Mouse (Mus musculus) midbrain, embryonic 11.5 days (tissue): ENCODE data around the gene Tarbp2. TPM values are rescaled to one million over a fixed set of nuclear protein-coding genes. Genes with fewer than 3 reads are reported as not detected.

ENCODE experiments used
- ATAC-seq: fragments of 200-750 bp; cut with Nextera tagmentation; 2 replicates; pipeline ENCODE4 v1.8.0; 2017; ENCODE audit warnings: moderate TSS enrichment, moderate library complexity; ENCODE audit not compliant: low FRiP score
- DNase-seq: peaks from one replicate; pipeline ENCODE4 v3.0.0; 2015; ENCODE audit warnings: low spot score; ENCODE audit errors: missing footprints
- H3K27ac ChIP-seq: fragments of 300-500 bp; sonication (generic); 2 replicates; pipeline ENCODE4 v1.5.1; 2014; ENCODE audit warnings: low read depth, low read length
- H3K27me3 ChIP-seq: fragments of 300-500 bp; sonication (generic); 2 replicates; pipeline ENCODE4 v1.6.1; 2014; ENCODE audit warnings: mild to moderate bottlenecking, low read length, moderate library complexity, mixed read lengths; ENCODE audit not compliant: control insufficient read depth, insufficient read depth
- H3K36me3 ChIP-seq: fragments of 300-500 bp; sonication (generic); 2 replicates; pipeline ENCODE4 v1.6.1; 2014; ENCODE audit warnings: mild to moderate bottlenecking, low read length, moderate library complexity, mixed read lengths; ENCODE audit not compliant: control insufficient read depth, insufficient read depth
- H3K4me1 ChIP-seq: fragments of 300-500 bp; sonication (generic); 2 replicates; pipeline ENCODE4 v1.6.1; 2014; ENCODE audit warnings: low read length; ENCODE audit not compliant: control insufficient read depth, insufficient read depth
- H3K4me2 ChIP-seq: fragments of 300-500 bp; sonication (generic); 2 replicates; pipeline ENCODE4 v1.6.1; 2014; ENCODE audit warnings: mild to moderate bottlenecking, moderate library complexity
- H3K4me3 ChIP-seq: fragments of 300-500 bp; sonication (generic); 2 replicates; pipeline ENCODE4 v1.5.1; 2014; ENCODE audit warnings: low read depth, low read length
- H3K9ac ChIP-seq: fragments of 300-500 bp; sonication (generic); 2 replicates; pipeline ENCODE4 v1.6.1; 2014; ENCODE audit warnings: low read length
- H3K9me3 ChIP-seq: fragments of 300-500 bp; sonication (generic); 2 replicates; pipeline ENCODE4 v1.6.1; 2016; ENCODE audit warnings: low read length; ENCODE audit not compliant: control insufficient read depth
- WGBS: fragments of 180-500 bp; shearing (Covaris S2); extraction: QIAGEN DNeasy Blood & Tissue Kit; methylation state at CpG from one replicate; pipeline ENCODE4 v1.1.7; 2014; 5-methylcytosine and 5-hydroxymethylcytosine counted together
- polyA plus RNA-seq: library from polyadenylated mRNA; unstranded; fragments of >200 nt; fragmentation: Nextera tagmentation; extraction: Ambion mirVana; gene quantifications from 2 replicates; pipeline ENCODE4 v1.2.1, GENCODE M21; 2014

Tarbp2 gene
- polyA plus RNA-seq, 1 experiment from 2014 or later, result 96.6 TPM

GRCm38 (mm10) chr15:102510110-102510509 lies 7.9 kb upstream of the Tarbp2 start:
- H3K4me1 ChIP-seq, result peaks cover 33% of the 10 kb centered on the region
- H3K36me3 ChIP-seq, result no peaks in the 10 kb centered on the region
- peak overlapping the region; percentile 62 for H3K4me3 ChIP-seq
- H3K27me3 ChIP-seq, result no peaks in the 10 kb centered on the region
- ATAC-seq (peak; percentile 66), DNase-seq (no peak)
- no peaks in the 10 kb centered on the region for H3K9me3 ChIP-seq
- H3K27ac ChIP-seq, result peak overlapping the region; percentile 81
- H3K4me2 ChIP-seq, result peak overlapping the region; percentile 82
- H3K9ac ChIP-seq, result peak overlapping the region; percentile 80
- 7% methylated on average over 9 of the region's 9 CpGs for WGBS

GRCm38 (mm10) chr15:102510590-102511284 lies 7.3 kb upstream of the Tarbp2 start:
- Histone ChIP-seq H3K4me3 (peak overlapping the region; percentile 62), H3K9me3 (no peaks in the 10 kb centered on the region), H3K27me3 (no peaks in the 10 kb centered on the region), H3K9ac (peak overlapping the region; percentile 80), H3K4me2 (peak overlapping the region; percentile 82), H3K27ac (peak overlapping the region; percentile 81), H3K36me3 (no peaks in the 10 kb centered on the region), H3K4me1 (peaks cover 35% of the 10 kb centered on the region)
- WGBS, result 5% methylated on average over 34 of the region's 34 CpGs
- ATAC-seq (peak; percentile 97), DNase-seq (peak; percentile 99)

DNA sequence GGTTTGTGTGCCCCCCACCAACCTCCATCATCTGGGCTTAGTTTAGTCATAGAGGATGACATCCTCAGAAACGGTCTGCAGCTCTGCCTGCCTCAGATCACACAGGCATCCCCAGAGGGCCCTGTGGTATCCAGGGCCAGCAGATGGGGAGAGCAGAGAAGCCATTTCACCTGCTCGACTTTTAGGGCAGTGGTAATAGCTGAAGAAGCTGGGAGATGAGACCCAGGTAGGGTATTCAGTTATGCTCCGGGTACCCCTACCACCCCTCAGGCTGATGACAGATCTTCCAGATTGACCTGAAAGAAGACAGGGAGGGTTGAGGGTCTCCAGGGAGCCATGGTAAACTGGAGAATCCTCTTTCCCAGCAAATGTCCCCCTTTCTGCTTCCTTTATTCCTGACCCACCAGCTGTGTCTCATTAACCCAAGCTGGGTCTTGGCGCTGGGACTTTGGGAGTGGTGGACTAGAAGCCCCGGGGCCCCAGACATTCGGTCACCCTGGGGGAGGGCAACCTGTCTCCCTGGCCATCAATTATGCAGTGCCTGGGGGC lies 6.6 kb upstream of the Tarbp2 start:
- H3K4me2 ChIP-seq, result peak overlapping the region; percentile 82
- H3K36me3 ChIP-seq, result no peaks in the 10 kb centered on the region
- H3K27ac ChIP-seq, result peak overlapping the region; percentile 81
- 0 out of 2 replicates have a peak overlapping the region, but pooled peaks have one; percentile 18 for H3K9ac ChIP-seq
- H3K4me1 ChIP-seq, result peaks cover 39% of the 10 kb centered on the region
- no peaks in the 10 kb centered on the region for H3K9me3 ChIP-seq
- peak overlapping the region; percentile 62; the same call in 1 of the 2 replicates for H3K4me3 ChIP-seq
- no peak for DNase-seq
- 9% methylated on average over 6 of the region's 6 CpGs for WGBS
- H3K27me3 ChIP-seq, result no peaks in the 10 kb centered on the region
- peak; percentile 18 for ATAC-seq

DNA sequence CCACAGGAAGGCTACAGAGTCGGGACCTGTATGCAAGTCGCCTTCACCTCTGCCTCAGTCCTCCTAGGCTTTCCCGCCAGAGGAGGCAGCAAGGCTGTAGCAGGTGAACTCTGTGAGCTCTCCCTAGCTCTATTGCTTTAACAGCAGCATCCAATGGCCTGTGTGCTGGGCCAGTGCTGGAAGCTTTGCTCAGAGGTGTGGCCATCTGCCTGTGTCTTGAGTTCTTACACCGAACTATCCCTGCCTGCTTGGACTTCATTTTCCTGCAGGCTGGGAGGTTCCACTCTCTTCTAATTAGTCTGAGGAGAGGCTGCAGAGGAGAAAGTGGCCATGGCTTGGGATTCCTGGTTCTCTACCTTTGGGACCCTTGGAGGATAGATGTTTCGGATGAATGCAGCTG lies 6.0 kb upstream of the Tarbp2 start:
- 31% methylated on average over 5 of the region's 5 CpGs for WGBS
- DNase-seq (no peak), ATAC-seq (no peak)
- Histone ChIP-seq H3K27me3 (no peaks in the 10 kb centered on the region), H3K27ac (peak overlapping the region; percentile 81), H3K36me3 (no peaks in the 10 kb centered on the region), H3K9ac (0 out of 2 replicates have a peak overlapping the region, but pooled peaks have one; percentile 10), H3K9me3 (no peaks in the 10 kb centered on the region), H3K4me2 (peak overlapping the region; percentile 82), H3K4me3 (no peak overlapping the region), H3K4me1 (peaks cover 39% of the 10 kb centered on the region)

GRCm38 (mm10) chr15:102512471-102512870 lies 5.5 kb upstream of the Tarbp2 start:
- Histone ChIP-seq H3K27ac (peak overlapping the region; percentile 81), H3K9me3 (no peaks in the 10 kb centered on the region), H3K27me3 (no peaks in the 10 kb centered on the region), H3K4me3 (no peak overlapping the region), H3K36me3 (no peaks in the 10 kb centered on the region), H3K4me2 (no peak overlapping the region), H3K9ac (no peak overlapping the region), H3K4me1 (peaks cover 43% of the 10 kb centered on the region)
- ATAC-seq (no peak), DNase-seq (no peak)

DNA sequence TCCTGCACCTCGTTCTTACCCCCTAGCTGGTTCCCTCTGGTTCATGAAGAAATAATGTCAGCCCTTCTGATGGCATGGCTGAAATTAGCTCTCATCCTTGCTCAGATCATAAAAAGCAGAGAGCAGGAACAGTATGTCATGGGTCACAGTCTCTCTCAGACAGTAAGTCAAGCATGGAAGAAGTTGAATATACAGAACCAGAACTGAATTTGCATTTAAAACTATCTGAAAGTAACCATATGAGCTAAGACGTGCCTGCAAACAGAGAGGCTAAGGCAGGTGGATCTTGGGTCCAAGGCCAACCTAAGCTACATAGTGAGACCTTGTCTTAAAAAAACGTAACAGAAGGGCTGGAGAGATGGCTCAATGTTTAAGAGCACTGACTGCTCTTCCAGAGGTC lies 5.0 kb upstream of the Tarbp2 start:
- ATAC-seq (no peak), DNase-seq (no peak)
- no peaks in the 10 kb centered on the region for H3K36me3 ChIP-seq
- H3K9ac ChIP-seq, result no peak overlapping the region
- H3K9me3 ChIP-seq, result no peaks in the 10 kb centered on the region
- no peak overlapping the region for H3K4me2 ChIP-seq
- WGBS, result 77% methylated on average over 3 of the region's 3 CpGs
- H3K4me1 ChIP-seq, result peaks cover 43% of the 10 kb centered on the region
- no peak overlapping the region for H3K27ac ChIP-seq
- H3K4me3 ChIP-seq, result no peak overlapping the region
- no peaks in the 10 kb centered on the region for H3K27me3 ChIP-seq

DNA sequence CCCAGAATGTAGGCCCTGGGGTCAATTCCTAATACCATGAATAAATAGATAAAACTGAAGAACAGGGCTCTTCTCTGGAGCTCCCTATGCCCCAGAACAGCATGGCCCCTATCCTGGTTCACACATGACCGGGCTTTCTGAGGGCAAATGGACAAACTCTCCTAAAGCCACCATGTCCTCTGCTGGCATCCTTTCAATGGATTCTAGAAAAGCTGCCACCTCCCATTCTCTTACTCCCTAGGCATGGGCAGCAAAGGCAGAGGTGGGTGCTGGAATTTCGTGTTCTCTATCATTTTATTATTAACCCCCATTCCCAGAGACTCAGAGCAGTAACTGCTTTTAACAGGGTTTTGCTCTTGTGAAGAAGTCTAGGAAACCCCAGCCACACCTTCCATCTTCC lies 2.7 kb upstream of the Tarbp2 start:
- peaks cover 38% of the 10 kb centered on the region for H3K4me1 ChIP-seq

GRCm38 (mm10) chr15:102515791-102516190 lies 2.2 kb upstream of the Tarbp2 start:
- Histone ChIP-seq H3K4me3 (peak overlapping the region; percentile 65), H3K9me3 (no peaks in the 10 kb centered on the region), H3K27me3 (no peaks in the 10 kb centered on the region), H3K9ac (peak overlapping the region; percentile 86), H3K27ac (peak overlapping the region; percentile 78; the same call in 1 of the 2 replicates), H3K4me2 (peak overlapping the region; percentile 92), H3K4me1 (peaks cover 36% of the 10 kb centered on the region), H3K36me3 (no peaks in the 10 kb centered on the region)
- no peak for ATAC-seq
- DNase-seq, result no peak
- WGBS, result 41% methylated on average over 4 of the region's 4 CpGs

More for the DNA sequence above, 2.7 kb upstream of the Tarbp2 start:
- H3K36me3 ChIP-seq, result no peaks in the 10 kb centered on the region
- H3K9me3 ChIP-seq, result no peaks in the 10 kb centered on the region
- H3K4me2 ChIP-seq, result peak overlapping the region; percentile 92; the same call in 1 of the 2 replicates
- DNase-seq (peak; percentile 66), ATAC-seq (no peak)
- no peak overlapping the region for H3K4me3 ChIP-seq
- H3K9ac ChIP-seq, result no peak overlapping the region
- 90% methylated on average over 2 of the region's 2 CpGs for WGBS
- H3K27ac ChIP-seq, result no peak overlapping the region
- H3K27me3 ChIP-seq, result no peaks in the 10 kb centered on the region

DNA sequence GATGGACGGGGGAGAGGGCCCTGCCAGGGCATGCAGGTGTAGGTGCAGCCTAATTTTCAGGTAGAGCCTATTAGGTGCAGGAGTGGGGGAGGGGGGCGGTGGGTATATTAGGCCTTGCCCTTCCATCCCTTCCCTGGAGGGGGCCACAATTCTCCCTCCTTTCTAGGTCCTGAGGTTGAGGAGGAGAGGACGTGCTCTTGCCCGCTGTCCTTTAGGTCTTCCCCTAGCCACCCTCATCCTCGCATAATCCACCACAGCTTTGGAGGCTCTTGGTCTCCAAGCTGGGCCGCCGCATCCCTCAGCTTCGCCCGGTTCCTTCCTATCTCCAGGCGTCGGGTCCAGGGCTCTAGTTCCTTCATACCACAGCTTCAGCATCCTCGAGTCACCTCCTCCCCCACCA lies 1.7 kb upstream of the Tarbp2 start:
- H3K36me3 ChIP-seq, result no peaks in the 10 kb centered on the region
- H3K4me2 ChIP-seq, result peak overlapping the region; percentile 92
- DNase-seq, result no peak
- H3K4me3 ChIP-seq, result peak overlapping the region; percentile 65
- peak overlapping the region; percentile 78 for H3K27ac ChIP-seq
- WGBS, result 2% methylated on average over 12 of the region's 12 CpGs
- no peaks in the 10 kb centered on the region for H3K27me3 ChIP-seq
- no peaks in the 10 kb centered on the region for H3K9me3 ChIP-seq
- ATAC-seq, result no peak
- H3K4me1 ChIP-seq, result peaks cover 31% of the 10 kb centered on the region
- peak overlapping the region; percentile 86 for H3K9ac ChIP-seq
